In the genomic region with DNA sequence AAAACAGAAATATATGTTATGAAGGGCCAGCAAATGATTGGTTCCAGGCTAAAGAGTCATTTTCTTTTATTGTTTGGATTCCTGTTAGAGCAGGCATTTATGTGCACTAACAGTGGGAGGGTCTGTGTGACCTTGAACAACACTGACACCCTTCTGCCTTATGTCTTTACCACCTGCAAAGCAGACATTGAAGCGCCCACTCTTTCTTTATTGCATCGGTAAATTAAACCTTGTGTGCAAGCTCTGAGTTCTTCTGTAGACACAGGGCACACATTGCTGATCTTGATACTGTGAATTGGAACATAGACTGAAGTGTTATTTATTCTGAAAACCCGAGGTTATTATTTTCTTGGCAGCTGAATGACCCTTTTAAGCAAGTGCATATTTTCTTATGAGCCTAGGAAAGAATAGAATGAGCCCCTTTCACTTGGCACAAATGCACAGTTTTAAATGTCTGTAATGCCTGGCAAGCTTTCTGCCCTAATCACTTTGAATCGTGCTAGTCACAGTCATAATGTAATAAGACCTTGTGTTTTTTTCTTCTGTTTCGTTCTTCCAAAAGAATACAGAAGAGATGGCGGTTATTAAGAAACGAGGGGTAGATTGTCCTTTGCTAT, we compare ENCODE assay signal across 10 mouse cellular contexts.
"Had no signal": no experiment of that assay in that cellular context is flagged by ENCODE, and none has a peak within 500 bp of the region (broad histone marks: within the 10 kb centered on the region; RNA-seq: fewer than 3 reads in every experiment).

No protein-coding gene starts in this region.

- H3K4me1 ChIP-seq: midbrain, embryonic 12.5 days had no signal

- H3K4me3 ChIP-seq: layer of hippocampus, adult 2 months; midbrain, embryonic 12.5 days; myocyte had no signal

- DNase-seq: kidney, adult 8-10 months; kidney, postnatal 25 days; lung, adult 18-20 months; spleen, adult 18-20 months; thymus, adult 18-20 months; thymus, postnatal 14 days had no signal

- H3K9ac ChIP-seq: liver, embryonic 14.5 days; midbrain, embryonic 12.5 days had no signal

- H3K27ac ChIP-seq: layer of hippocampus, adult 2 months; liver, embryonic 14.5 days; midbrain, embryonic 12.5 days had no signal

- H3K9me3 ChIP-seq: midbrain, embryonic 12.5 days had no signal

- H3K4me2 ChIP-seq: midbrain, embryonic 12.5 days had no signal

- H3K27me3 ChIP-seq: midbrain, embryonic 12.5 days had no signal

- H3K36me3 ChIP-seq: midbrain, embryonic 12.5 days had no signal
